Mouse (Mus musculus): ENCODE measurements at regions not wholly inside any gene's neighbourhood (a gene's known extent, or its start where the extent isn't known, plus 50 kb on each side); places are given as distances from the start of the nearest gene placed in this dataset.

GRCm38 (mm10) chr15:61812671-61813070 lies 889.9 kb upstream of the A1bg start:
- Histone ChIP-seq H3K9ac (no peak overlapping the region), H3K4me3 (no peak overlapping the region), H3K4me1 (no peaks in the 10 kb centered on the region), H3K4me2 (replicated peaks) (no peak overlapping the region), H3K36me3 (no peaks in the 10 kb centered on the region), H3K27me3 (no peaks in the 10 kb centered on the region), H3K27ac (no peak overlapping the region), H3K9me3 (replicated peaks) (no peaks in the 10 kb centered on the region)
- no peak for ATAC-seq (ENCODE audit: low FRiP score)
- WGBS: 90% methylated on average over 2 of the region's 2 CpGs

GRCm38 (mm10) chr15:61805379-61805778 lies 882.6 kb upstream of the A1bg start:
- no peaks in the 10 kb centered on the region for H3K27me3 ChIP-seq
- no peak overlapping the region for H3K4me2 ChIP-seq (replicated peaks)
- ATAC-seq (ENCODE audit: low FRiP score): no peak
- H3K9me3 ChIP-seq (replicated peaks): no peaks in the 10 kb centered on the region
- H3K36me3 ChIP-seq: no peaks in the 10 kb centered on the region
- WGBS: 78% methylated on average over 2 of the region's 2 CpGs
- no peak overlapping the region for H3K27ac ChIP-seq
- no peak overlapping the region for H3K9ac ChIP-seq
- no peak overlapping the region for H3K4me3 ChIP-seq
- H3K4me1 ChIP-seq: no peaks in the 10 kb centered on the region

GRCm38 (mm10) chr15:61800155-61800554 lies 877.3 kb upstream of the A1bg start:
- Histone ChIP-seq H3K27ac (no peak overlapping the region), H3K9me3 (replicated peaks) (no peaks in the 10 kb centered on the region), H3K4me3 (no peak overlapping the region), H3K4me2 (replicated peaks) (no peak overlapping the region), H3K4me1 (no peaks in the 10 kb centered on the region), H3K36me3 (no peaks in the 10 kb centered on the region), H3K9ac (no peak overlapping the region), H3K27me3 (no peaks in the 10 kb centered on the region)
- no peak for ATAC-seq (ENCODE audit: low FRiP score)
- WGBS: 85% methylated on average over 4 of the region's 4 CpGs

- H3K4me3 ChIP-seq: no peak overlapping the region
- H3K36me3 ChIP-seq: no peaks in the 10 kb centered on the region
- no peak overlapping the region for H3K4me2 ChIP-seq (replicated peaks)
- H3K27me3 ChIP-seq: no peaks in the 10 kb centered on the region
- H3K9ac ChIP-seq: no peak overlapping the region
- WGBS: 63% methylated on average over 1 of the region's 1 CpGs
- no peaks in the 10 kb centered on the region for H3K4me1 ChIP-seq
- no peaks in the 10 kb centered on the region for H3K9me3 ChIP-seq (replicated peaks)
- no peak overlapping the region for H3K27ac ChIP-seq
- no peak for ATAC-seq (ENCODE audit: low FRiP score)
These were observed 875.0 kb upstream of the A1bg start for GRCm38 (mm10) chr15:61797827-61798226.

- H3K9me3 ChIP-seq (replicated peaks): no peaks in the 10 kb centered on the region
- H3K4me1 ChIP-seq: no peaks in the 10 kb centered on the region
- no peaks in the 10 kb centered on the region for H3K36me3 ChIP-seq
- H3K4me3 ChIP-seq: no peak overlapping the region
- 84% methylated on average over 3 of the region's 3 CpGs for WGBS
- no peak for ATAC-seq (ENCODE audit: low FRiP score)
- no peak overlapping the region for H3K4me2 ChIP-seq (replicated peaks)
- no peak overlapping the region for H3K9ac ChIP-seq
- H3K27me3 ChIP-seq: no peaks in the 10 kb centered on the region
- no peak overlapping the region for H3K27ac ChIP-seq
These were observed 871.7 kb upstream of the A1bg start for GRCm38 (mm10) chr15:61794506-61794905.

GRCm38 (mm10) chr15:61789847-61790562 lies 867.2 kb upstream of the A1bg start:
- no peaks in the 10 kb centered on the region for H3K27me3 ChIP-seq
- no peak overlapping the region for H3K4me3 ChIP-seq
- H3K9me3 ChIP-seq (replicated peaks): no peaks in the 10 kb centered on the region
- H3K36me3 ChIP-seq: no peaks in the 10 kb centered on the region
- no peak overlapping the region for H3K9ac ChIP-seq
- 87% methylated on average over 7 of the region's 7 CpGs for WGBS
- no peaks in the 10 kb centered on the region for H3K4me1 ChIP-seq
- H3K4me2 ChIP-seq (replicated peaks): no peak overlapping the region
- ATAC-seq (ENCODE audit: low FRiP score): no peak
- H3K27ac ChIP-seq: no peak overlapping the region

GRCm38 (mm10) chr15:61787046-61787445 lies 864.2 kb upstream of the A1bg start:
- H3K36me3 ChIP-seq: no peaks in the 10 kb centered on the region
- no peak overlapping the region for H3K4me3 ChIP-seq
- no peaks in the 10 kb centered on the region for H3K9me3 ChIP-seq (replicated peaks)
- no peaks in the 10 kb centered on the region for H3K27me3 ChIP-seq
- H3K4me1 ChIP-seq: no peaks in the 10 kb centered on the region
- no peak overlapping the region for H3K4me2 ChIP-seq (replicated peaks)
- WGBS: 95% methylated on average over 1 of the region's 1 CpGs
- no peak overlapping the region for H3K9ac ChIP-seq
- no peak for ATAC-seq (ENCODE audit: low FRiP score)
- H3K27ac ChIP-seq: no peak overlapping the region

- Histone ChIP-seq H3K36me3 (no peaks in the 10 kb centered on the region), H3K4me2 (replicated peaks) (no peak overlapping the region)
- WGBS: 83% methylated on average over 2 of the region's 2 CpGs
These were observed 858.7 kb upstream of the A1bg start for GRCm38 (mm10) chr15:61781531-61781930.

GRCm38 (mm10) chr15:61772996-61773395 lies 850.2 kb upstream of the A1bg start:
- H3K36me3 ChIP-seq: no peaks in the 10 kb centered on the region
- no peak overlapping the region for H3K4me3 ChIP-seq
- no peak overlapping the region for H3K4me2 ChIP-seq (replicated peaks)
- no peak overlapping the region for H3K27ac ChIP-seq
- H3K9ac ChIP-seq: no peak overlapping the region
- WGBS: 86% methylated on average over 4 of the region's 4 CpGs
- no peak for ATAC-seq (ENCODE audit: low FRiP score)
- H3K27me3 ChIP-seq: no peaks in the 10 kb centered on the region
- H3K9me3 ChIP-seq (replicated peaks): no peaks in the 10 kb centered on the region
- H3K4me1 ChIP-seq: 0 out of 2 replicates have a peak, but pooled peaks cover 2% of the 10 kb centered on the region

More at GRCm38 (mm10) chr15:61781531-61781930, 858.7 kb upstream of the A1bg start:
- H3K9me3 ChIP-seq (replicated peaks): no peaks in the 10 kb centered on the region
- no peak overlapping the region for H3K4me3 ChIP-seq
- H3K27me3 ChIP-seq: no peaks in the 10 kb centered on the region
- H3K27ac ChIP-seq: no peak overlapping the region
- no peaks in the 10 kb centered on the region for H3K4me1 ChIP-seq
- no peak for ATAC-seq (ENCODE audit: low FRiP score)
- no peak overlapping the region for H3K9ac ChIP-seq

- Histone ChIP-seq H3K27ac (no peak overlapping the region), H3K9ac (no peak overlapping the region), H3K4me2 (replicated peaks) (no peak overlapping the region), H3K27me3 (no peaks in the 10 kb centered on the region), H3K4me3 (no peak overlapping the region), H3K4me1 (0 out of 2 replicates have a peak, but pooled peaks cover 2% of the 10 kb centered on the region), H3K36me3 (no peaks in the 10 kb centered on the region), H3K9me3 (replicated peaks) (no peaks in the 10 kb centered on the region)
- no peak for ATAC-seq (ENCODE audit: low FRiP score)
- 64% methylated on average over 14 of the region's 14 CpGs for WGBS
These were observed 848.1 kb upstream of the A1bg start for GRCm38 (mm10) chr15:61770721-61771542.

- Histone ChIP-seq H3K4me1 (0 out of 2 replicates have a peak, but pooled peaks cover 2% of the 10 kb centered on the region), H3K27me3 (no peaks in the 10 kb centered on the region), H3K9me3 (replicated peaks) (no peaks in the 10 kb centered on the region), H3K4me2 (replicated peaks) (no peak overlapping the region), H3K9ac (no peak overlapping the region), H3K4me3 (no peak overlapping the region), H3K27ac (no peak overlapping the region), H3K36me3 (no peaks in the 10 kb centered on the region)
- WGBS: 45% methylated on average over 2 of the region's 2 CpGs
- ATAC-seq (ENCODE audit: low FRiP score): no peak
These were observed 843.8 kb upstream of the A1bg start for GRCm38 (mm10) chr15:61766544-61767094.

GRCm38 (mm10) chr15:61753802-61754201 lies 831.0 kb upstream of the A1bg start:
- H3K4me1 ChIP-seq: no peaks in the 10 kb centered on the region
- H3K4me2 ChIP-seq (replicated peaks): no peak overlapping the region
- H3K9ac ChIP-seq: no peak overlapping the region
- H3K27me3 ChIP-seq: no peaks in the 10 kb centered on the region
- WGBS: 80% methylated on average over 2 of the region's 2 CpGs
- H3K4me3 ChIP-seq: no peak overlapping the region
- H3K9me3 ChIP-seq (replicated peaks): no peaks in the 10 kb centered on the region
- H3K36me3 ChIP-seq: no peaks in the 10 kb centered on the region
- no peak overlapping the region for H3K27ac ChIP-seq
- ATAC-seq (ENCODE audit: low FRiP score): no peak
